Mouse (Mus musculus) left cerebral cortex, postnatal 4 days (tissue): ENCODE data around the gene Polr2b. TPM values are rescaled to one million over a fixed set of nuclear protein-coding genes. Genes with fewer than 3 reads are reported as not detected.

Experiments used
- DNase-seq: peaks from one replicate; pipeline ENCODE4 v3.0.0-alpha.2; 2022
- intact Hi-C: fragments of 180-260 bp; cut with DNase I; formaldehyde crosslinking; loops from one replicate; pipeline ENCODE4 v1.15.1; 2025
- total RNA-seq, 2 experiments: library from RNA; stranded (reverse); gene quantifications; 2 replicates each; pipeline ENCODE4 v1.2.3; 2021

Gene Polr2b
- total RNA-seq, 2 experiments from 2014 or later, result 55.4 to 59.3 TPM

DNA sequence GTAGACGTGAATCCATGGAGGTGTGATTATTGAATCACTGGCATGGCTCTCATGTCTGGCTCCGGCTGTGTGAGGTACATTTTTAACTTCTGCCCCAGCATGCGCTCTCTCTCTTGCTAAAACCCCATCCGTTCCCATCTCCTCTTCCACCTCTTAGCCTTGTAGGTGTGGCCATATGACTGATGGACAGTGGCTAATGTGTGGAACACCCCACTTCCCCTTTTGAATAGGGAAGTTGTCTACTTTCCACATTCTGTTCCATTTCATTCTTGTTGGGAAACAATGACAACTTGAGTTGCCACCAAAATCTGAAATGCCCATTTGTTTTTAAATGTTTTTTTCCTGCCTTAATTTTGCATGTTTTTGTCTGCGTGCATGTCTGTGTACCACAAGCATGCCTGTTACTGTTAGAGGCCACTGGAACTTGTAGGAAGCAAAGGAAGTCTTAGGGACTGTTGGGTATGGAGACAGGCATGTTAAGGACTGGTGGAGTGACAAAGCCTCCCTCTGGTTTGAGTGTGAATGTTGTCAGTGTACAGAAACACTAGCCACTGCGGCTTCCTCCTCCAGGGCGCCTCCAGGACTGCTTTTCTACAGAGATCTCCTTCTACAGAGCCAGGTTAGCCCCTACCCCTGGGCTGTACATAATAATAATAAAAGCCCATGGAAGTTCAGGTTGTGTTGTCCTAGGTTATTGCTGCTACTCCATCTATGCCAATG lies 17.0 kb upstream of the Polr2b start:
- no peak for DNase-seq
- intact Hi-C loops, result no loop called here

DNA sequence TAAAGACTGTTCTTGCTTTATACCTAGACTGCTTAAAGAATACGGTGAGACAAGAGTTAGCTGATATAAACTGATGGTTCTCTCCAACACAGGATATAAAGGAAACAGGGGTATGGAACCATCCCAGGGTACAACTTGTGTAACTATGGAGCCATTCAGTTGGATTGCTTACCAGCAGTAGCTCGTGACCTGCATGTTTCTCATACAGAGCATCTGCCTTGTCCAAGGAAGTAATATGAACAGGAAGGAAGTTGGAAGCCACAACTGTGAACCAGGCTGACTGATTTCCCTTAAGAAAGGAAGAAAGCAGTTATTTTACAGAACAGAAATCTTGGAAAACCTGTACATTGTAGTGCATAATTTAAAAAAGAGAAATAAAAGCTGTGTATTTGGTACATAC lies 10.5 kb upstream of the Polr2b start:
- no peak for DNase-seq
- intact Hi-C loops, result no loop called here

DNA sequence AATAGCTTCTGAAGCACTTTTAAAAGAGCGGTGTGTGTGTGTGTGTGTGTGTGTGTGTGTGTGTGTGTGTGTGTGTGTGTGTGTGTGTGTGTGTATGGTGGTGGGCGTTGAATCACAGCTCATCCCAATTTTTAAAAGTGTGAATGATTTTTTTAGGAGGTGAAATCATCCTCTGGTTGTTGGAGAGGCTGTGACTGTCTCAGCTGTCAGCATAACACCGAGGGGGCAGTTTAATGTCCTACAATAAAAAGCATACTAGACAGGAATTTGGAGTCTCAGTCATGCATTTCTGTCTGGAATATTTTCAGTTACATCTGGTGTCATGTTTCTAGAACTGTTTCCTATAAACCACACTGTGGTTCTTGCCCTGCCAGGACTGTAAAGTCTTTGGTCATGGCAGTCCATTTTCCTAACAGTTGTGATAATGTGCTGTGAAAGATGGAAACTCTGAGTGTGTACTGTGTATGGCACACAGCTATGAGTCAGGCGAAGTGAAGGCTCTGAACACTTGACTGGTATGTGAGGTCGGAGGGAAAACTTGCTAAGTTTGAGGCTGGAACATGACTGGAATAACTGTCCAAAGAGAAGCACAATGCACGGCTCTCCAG lies 8.5 kb upstream of the Polr2b start:
- intact Hi-C loops, result no loop called here
- DNase-seq, result no peak

DNA sequence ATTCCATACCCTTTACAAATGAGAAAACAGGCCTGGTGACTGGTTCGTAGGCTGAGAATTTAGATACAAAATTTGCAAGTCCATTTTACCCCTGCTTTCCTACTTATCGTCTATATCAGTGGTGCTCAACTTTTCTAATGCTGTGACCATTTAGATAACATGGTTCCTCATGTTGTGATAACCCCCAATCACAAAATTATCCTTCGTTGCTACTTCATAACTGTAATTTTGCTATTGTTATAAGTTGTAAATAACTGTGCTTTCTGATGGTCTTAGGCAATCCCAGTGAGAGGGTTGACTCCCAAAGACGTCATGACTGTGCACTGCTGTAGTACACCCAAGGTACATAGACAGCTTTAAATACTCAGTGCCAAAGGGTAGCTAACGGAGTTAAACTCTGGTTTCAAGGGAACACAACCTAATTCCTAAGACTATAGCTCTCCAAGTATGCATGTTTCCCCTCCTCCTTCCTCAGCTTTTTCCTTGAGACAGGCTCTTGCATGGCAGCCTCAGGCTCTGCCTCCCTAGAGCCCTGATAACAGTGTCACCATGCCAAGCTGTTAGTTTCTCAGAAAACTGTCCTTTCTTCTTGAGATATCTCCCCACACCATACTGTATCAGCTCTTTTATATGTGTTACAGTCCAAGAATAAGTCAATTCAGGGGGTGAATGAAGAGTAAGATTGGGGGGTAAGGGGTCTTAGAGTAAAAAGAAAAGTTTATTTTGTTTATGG lies 2.0 kb upstream of the Polr2b start:
- DNase-seq, result no peak
- intact Hi-C loops, result no loop called here

DNA sequence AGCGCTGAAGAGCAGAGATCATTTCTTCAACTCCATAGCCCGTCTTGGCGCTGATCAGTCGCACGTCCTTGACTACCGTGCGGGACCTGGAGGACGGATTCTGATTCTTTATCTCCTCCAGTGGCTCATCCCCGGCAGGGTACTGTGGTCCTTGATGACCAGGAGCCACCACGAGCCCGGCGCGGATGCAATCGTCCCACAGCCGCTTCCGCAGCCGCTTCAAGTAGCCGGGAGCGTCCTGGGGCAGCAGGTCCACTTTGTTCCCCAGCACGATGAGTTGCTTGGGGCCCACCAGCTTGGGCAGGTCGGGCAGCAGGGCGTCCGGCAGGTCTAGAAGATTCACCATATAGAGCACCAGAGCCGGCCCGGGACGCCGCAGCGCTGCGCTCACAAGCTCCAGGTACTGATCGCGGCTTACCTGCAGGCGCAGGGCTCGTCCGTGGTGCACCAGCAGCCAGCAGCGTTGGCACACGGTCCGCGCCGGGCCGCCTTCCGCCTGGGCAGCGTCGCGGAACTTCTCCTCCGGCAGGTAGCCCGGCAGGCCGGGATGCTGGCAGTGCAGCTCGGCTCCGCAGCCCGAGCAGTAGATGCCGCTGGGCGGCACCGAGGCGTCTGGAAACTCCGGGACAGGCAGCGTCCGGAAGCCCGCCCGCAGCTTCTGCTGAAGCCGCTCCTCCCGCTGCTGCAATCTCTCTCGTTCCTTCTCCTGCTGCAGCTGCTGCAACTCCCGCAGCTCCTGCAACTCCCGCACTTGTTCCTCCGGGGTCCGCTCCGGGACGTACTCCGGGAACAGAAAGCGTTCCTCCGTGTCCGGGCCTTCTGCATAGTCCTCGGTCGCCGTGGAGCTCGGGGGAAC lies 668 bp upstream of the Polr2b start:
- peak; percentile 31 for DNase-seq
- intact Hi-C loops, result no loop called here

DNA sequence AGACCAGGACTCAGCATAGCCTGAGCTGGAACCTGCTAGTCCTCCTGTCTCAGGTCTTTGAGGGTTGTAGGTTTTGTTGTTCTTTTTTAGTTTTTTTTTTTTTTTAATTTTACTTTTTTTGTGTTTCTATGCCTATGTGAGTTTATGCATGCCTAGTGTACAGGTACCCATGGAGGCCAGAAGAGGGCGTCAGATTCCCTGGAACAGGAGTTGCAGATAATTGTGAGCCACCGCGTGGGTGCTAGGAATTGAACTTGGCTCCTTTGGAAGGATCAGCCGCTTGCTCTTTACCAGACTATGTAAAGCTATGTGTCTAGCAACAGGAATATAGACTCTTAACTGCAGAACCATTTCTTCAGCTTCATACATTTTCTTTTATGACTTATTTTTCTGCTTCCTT lies 4.3 kb downstream of the Polr2b start:
- intact Hi-C loops, result no loop called here

DNA sequence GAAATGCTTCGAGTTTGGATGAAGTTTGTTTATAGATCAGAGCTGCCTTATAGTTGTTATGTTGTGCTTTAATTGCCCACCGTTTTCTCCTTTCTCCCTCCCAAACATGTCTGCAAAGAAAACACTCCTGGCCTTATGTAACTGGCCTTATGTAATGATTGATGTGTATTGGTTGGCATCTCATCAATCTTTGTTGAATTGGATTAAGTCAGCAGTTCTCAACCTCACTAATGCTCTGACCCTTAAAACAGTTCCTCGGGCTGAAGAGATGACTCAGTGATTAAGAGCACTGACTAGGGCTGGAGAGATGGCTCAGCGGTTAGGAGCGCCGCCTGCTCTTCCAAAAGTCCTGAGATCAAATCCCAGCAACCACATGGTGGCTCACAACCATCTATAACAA lies 5.0 kb downstream of the Polr2b start:
- intact Hi-C loops, result no loop called here
- DNase-seq, result no peak

More for the DNA sequence above, 4.3 kb downstream of the Polr2b start:
- DNase-seq, result no peak

DNA sequence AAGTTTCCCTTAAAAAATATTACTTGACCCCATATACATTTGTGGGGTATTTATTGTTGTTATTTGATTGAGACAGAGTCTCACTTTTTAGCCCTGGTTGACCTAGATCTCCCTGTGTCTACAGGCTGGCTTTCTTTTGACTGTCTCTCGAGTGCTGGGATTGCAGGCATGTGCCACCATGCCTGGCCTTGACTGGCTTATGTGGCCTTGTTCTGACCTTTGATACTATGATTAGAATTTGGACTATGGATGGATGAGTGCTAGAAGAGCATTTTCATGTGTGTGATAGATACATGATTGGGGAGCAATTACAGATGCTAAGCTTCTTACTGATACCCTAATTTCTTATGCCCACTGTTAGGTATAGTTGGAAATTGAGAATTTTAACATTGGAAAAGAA lies 15.0 kb downstream of the Polr2b start:
- intact Hi-C loops, result no loop called here

DNA sequence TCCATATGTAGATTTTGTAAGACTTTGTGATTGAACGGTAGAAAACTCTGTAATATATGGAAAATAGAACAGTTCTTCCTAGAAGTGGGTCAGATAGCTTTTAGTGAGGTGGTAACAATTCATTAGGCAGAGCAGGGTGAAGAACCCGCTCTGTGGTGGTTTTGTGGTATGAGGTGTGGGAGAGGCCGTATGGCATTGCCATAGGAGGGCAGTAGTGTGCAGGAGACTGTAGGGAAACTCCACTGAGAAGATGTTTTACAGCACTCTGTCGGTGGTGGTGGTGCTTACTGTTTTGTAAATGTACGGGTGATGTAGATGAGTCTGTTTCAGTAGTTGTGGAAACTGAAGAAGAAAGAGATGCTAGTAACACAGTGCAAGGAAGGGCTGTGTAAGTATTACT lies 20.2 kb downstream of the Polr2b start:
- no peak for DNase-seq
- intact Hi-C loops, result loop anchor here (10.0 kb wide), 1 partner anchor 335 kb away; no protein-coding TSS in a partner anchor

More for the DNA sequence above, 15.0 kb downstream of the Polr2b start:
- DNase-seq, result no peak

DNA sequence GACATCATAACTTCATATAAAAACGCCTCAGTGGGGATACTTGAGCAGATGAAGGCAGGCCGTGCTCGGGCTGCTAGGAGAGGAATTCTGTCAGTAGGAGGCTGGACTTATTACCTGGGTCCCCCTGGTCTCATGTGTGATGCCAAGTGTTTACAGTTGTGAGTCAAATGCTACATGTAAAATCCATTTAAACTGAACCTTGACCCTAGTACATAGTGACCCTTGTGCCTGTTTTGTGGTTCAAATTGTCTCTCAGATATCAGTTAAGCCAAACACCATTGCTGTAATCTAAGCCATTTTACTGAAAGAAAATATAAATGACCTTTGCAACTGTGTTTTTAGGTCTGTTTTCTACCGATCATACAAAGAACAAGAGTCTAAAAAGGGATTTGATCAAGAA lies 30.1 kb downstream of the Polr2b start:
- DNase-seq, result no peak
- intact Hi-C loops, result no loop called here

DNA sequence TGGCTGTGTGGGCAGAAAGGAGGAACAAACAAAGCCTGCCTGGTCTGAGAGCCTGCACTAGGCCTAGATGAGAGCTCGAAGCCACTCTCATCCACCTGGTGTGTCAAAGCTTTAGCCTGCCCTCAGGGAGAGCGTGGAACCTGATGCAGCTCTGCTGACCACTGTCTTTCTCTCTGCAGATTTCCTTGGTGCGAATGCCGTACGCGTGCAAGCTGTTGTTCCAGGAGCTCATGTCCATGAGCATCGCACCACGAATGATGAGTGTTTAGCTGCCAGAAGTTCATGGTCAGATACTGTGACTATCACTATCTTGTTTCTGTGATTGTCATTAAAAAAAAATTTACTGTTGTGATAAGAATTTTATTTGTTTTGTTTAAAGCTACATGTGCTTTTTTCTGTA lies 39.0 kb downstream of the Polr2b start:
- DNase-seq, result no peak
- intact Hi-C loops, result no loop called here

DNA sequence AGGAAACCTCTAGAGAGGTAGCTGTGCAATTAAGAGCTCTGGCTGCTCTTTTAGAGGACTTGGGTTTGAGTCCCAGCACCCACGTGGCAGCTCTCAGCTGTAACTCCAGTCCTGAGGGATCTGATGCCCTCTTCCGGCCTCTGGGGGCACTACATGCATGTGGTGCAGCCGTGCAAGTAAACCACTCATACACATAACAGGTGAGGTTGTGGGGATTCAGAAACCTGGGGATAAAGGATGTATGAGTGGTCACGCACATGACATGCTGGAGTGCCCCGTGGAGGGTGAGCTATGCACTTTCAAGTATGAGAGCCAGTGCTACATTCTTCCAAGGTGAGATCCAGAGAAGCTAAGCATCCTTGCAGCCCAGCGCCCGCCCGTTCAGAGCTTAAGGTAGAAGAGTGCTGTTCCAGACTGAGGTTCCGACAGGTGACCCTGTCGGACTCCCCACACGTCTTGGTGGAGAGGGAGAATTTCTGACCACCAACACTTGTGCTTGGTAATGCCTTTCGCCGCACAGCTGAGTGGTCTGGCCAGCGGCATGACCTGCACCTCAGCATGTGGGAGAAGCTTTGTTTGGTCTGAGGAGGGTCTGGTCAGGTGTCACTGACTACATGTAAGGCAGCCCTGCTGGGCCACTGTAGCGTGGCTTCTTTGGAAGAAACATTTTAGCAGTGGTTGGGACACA lies 40.2 kb downstream of the Polr2b start:
- no peak for DNase-seq
- intact Hi-C loops, result no loop called here

DNA sequence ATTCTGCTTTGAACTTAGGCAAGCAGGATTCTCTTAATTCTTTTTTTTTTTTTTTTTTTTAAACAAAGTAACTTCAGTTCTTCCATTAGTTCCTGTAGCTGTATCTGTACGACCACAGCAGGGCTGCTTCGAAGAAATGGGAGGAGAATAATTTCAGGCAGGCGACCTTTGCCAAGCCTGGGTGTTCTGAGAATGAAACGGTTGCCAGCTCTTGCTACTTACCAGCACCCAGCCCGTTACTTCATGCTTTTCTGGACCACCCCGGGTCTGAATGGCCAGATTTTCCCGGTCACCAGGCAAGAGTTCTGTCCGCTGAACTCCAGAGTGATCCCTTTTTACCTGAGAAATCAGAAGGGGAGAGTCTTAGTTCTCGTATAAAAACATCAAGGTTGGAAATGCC lies 41.7 kb downstream of the Polr2b start:
- intact Hi-C loops, result no loop called here
- no peak for DNase-seq

DNA sequence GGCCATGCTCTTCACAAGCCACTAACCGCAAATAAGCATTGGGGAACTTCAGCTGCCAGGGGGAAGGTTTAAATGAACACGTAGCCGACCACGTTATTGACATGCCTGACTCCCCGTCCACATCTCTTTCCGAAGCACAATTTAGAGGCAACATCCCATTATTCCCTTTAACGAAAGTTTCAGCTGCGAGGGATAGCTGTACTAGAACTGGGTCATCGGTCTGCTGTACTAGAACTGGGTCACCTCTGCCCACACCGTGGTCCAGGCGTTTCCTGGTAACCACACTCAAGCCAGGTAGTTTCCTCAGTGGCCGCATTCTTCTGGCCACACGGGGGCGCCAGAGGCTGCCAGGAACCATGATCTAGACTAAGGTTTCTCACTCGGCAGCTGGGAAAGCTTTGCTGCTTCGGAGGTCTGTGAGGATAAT lies 44.4 kb downstream of the Polr2b start:
- peak; percentile 83 for DNase-seq
- intact Hi-C loops, result no loop called here

DNA sequence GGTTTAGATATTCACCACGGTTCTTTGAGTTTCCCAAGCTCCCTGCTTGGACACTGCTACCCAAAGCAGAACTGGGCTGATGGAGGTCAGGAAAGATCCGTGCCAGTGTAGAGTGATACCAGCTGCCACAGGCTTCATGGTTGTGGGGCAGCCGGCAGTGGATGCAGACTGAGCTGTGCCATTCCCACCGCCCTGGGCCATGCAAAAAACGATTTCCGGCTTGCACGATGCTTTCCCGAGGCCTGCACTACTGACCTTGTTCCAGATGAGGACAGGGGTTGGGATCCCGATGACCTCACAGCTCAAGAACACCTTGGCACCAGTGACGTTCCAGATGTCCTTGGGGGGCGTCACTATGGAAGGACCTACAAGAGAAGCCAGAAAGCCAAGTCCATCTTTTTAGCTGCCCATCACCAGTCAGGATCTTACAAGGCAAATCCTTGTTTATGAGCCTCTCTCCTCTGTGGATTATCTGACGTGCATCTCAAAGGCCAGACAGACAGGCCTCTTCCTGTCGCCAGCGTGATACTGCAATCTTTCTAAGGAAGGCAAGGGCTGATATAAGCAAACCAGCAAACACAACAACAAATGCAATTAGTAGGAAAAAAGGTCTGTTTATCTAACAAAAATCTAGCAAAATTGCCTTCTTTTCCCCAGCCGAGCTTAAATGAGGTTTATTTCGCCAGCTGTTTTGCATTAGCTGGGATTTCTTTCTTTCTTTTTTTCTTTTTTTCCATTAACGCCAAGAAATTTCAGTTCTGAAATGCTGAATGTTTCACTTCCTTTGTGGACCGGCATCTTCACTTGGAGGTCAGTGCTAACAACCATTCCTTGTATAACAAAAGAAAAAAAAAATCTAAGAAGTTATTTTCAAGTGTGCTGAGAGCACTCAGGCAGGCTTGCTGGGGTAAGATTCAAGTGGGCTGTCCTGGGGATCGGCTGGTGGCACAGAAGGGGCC lies 45.6 kb downstream of the Polr2b start:
- no peak for DNase-seq
- intact Hi-C loops, result no loop called here

DNA sequence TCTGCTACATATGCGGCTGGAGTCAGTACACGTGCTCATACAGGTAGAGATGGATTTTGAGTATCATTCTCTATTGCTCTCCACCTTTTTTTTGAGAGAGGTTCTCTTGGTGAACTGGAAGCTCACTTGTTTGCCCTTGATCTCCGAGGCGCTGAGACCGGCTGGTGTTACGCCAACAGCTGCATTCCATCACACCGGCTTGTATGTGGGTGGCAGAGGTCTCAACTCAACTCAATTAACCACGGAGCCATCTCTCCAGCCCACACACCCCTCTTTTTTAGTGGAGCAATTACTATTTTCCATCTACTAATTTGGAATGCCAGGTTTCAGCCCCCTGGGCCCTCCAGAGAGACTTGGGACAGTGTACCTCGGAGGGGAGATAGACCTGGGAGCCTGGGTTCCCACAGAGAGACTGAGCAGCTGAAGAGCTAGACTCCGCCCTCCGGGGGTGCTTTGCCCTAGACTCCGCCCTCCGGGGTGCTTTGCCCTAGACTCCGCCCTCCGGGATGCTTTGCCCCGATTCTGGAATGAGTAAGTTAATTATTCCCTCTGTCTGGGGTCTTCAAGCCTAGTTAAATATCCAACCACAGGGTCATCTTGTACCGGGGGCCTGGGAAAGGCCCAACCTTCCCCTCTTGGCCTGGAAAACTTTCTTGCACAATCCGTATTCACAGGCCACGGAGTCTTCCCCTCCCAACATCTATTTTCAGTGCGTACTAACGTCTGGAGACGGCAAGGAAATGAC lies 47.6 kb downstream of the Polr2b start:
- intact Hi-C loops, result no loop called here

DNA sequence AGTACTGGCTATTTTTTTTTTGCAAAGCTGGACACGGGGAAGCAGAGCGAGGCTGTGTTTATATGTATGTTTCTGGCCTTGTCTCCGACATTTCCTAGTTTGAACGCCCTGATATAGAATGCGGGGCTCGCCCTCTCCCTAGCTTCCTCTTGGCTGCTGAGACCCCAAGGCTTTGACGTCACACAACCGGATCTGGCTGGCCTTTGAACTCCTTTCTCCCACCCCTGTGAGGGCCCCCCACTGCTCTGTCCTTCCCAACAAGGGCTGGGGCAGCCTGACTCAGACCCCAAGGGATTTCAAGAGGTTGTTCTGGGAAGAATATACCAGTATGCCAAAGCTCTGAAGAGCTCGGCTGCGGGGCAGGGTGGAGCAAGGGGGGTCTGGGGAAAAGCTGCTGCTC lies 48.4 kb downstream of the Polr2b start:
- intact Hi-C loops, result no loop called here
- no peak for DNase-seq

More for the DNA sequence above, 47.6 kb downstream of the Polr2b start:
- no peak for DNase-seq

DNA sequence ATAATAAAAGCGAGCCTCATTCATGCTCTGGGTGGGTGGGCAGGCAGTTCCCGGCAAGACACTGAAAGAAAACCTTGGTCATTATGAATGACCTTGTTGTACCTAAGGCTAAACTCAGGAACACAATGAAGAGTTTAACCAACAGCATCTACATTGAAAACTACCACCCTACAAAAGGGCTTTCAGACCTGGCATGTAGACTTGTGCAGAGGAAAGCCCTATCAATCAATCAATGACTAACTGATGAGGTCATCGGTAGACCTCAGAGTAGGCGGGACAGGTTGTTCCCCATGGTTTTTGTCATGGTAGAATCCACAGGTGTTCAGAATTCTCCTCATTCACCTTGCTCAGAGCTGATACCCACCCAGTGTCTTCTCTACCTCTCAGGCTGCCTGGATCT lies 50.0 kb downstream of the Polr2b start:
- DNase-seq, result no peak
- intact Hi-C loops, result no loop called here

DNA sequence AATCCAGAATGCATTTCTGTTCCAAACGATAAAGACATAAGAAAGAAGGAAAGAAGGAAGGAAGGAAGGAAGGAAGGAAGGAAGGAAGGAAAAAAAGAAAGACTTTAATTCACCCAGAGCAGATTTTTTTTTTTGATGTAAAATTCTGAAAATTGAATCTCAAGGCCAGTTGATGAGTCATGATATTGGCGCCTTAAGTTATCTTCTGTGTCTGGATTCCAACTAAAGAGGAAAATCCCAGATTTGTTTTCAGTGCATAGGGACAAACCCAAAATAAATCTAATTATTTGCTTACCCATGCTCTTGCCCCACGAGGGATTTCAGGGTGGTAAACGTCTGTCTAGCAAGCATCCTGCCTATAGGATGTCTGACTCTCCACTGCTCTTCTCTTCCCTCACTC lies 51.1 kb downstream of the Polr2b start:
- no peak for DNase-seq
- intact Hi-C loops, result no loop called here
